Mouse (Mus musculus): ENCODE data around the gene Hoxa6.
A peak's percentile ranks its signal among the peaks of the same experiment; 100 is the strongest.

Hoxa6 gene

DNA sequence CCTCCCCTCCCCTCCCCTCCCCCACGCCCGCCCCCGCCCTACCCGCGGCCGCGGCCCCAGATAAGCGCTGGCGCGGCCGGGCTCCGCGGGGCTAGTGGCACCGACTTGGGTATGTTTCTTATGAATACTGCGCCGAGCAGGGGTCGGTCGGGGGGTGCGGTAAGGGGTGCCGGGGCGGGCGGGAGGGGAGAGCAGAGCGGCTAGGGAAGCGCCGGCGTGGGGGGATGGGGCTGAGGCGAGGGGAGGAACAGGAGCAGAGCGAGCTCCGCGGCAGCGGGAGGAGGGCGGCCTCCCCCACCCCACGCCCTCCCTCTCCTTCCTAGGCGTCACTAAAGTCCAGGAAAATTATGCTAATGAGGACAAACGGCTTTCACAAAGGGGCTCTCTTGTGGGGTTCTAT lies 32.7 kb downstream of the Hoxa6 start:
- peak; percentile 82 to 89 for DNase-seq

DNA sequence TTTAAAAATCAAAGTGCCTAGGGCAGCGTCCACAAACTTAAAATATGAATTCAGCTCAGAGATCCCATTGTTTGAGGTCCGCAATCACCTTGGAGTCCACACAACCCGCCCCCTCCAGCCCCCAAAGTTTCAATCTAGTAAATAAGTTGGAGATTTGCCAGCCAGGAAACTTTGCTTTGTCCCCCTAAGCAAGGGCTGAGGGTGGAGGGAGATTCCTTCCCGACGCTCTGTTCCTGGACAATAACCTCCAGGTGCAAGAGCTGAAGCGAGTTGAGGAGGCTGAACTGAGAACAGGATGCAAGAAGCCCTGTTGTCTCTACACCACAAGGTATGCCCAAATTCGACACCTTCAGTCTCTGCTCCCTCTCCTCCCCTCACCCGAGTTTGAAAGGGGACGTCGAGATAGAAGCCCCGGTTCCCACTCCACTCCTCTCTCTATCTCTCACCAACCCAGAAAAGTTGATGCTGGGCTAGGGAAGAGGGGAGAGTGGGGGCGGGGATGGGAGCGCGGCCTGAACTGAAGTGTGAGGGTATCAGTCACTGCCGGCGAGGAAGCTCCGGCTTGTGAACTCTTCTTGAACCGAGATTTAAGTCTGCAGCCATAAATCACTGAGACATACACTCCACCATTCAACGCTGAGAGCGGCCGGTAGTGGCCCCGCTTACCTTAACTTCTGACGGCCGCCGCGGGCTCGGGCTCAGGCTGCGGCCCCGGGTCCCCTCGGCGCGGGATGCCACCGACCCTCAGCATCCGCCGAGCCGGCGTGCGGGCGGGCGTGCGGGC lies 33.4 kb downstream of the Hoxa6 start:
- DNase-seq, result peak; percentile 83 to 89

DNA sequence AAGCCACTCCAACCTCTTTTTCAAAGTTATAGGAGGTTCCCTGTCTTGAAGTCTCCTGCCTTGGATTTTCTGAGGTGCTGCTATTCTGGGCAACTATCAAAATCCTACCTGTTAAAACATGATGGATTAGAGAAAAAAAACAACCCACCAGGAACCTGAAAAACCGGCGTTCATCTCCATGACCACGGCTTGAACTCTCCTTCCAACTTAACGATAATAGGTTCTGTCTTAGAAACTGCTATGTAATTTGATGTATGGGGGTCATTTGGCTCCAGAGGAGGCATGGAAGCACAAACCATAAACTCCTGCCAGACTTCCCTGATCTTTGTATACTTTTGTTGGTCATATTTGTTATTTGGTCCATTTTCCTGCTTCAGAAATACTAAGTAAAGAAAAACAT lies 34.9 kb downstream of the Hoxa6 start:
- peak in 1 of 2 experiments; percentile 18 for DNase-seq

DNA sequence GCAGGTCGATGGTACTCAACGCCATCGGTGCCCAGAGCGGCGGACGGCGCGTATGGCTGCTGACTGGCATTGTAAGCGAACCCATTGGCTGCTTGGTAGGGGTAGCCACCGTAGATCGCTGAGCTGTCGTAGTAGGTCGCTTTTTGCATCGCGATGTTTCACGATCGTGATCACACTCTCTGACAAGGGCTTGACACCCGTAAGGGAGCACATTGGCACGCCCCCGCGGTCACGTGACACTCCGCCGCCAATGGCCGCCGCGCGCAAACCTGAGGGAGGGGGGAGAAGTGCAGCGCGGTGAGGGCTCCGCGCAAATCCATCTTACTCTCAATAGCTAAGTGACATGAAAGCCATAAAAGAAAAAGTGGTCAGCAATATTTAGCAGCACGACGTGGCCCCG lies 36.0 kb downstream of the Hoxa6 start:
- peak; percentile 98 to 99 for DNase-seq

DNA sequence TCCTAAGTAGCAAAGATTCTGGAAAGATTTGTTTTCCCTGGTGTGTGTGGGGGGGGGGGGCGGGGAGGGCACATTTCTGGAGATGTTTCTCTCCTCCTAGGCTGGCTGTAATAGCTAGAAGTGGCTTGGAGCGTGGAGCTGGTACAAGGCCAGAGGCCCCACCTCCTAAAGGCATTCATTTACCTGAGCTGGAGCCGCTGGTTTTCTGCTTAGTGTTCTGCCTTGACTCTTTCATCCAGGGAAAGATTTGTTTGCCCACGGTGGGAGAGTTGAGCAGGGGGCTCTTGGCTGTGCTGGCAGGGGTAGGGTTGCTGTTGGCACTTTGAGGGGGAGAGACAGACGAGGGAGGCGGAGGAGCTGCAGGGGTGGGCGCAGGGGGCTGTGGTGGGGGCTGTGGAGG lies 36.6 kb downstream of the Hoxa6 start:
- DNase-seq, result peak; percentile 47 to 69

DNA sequence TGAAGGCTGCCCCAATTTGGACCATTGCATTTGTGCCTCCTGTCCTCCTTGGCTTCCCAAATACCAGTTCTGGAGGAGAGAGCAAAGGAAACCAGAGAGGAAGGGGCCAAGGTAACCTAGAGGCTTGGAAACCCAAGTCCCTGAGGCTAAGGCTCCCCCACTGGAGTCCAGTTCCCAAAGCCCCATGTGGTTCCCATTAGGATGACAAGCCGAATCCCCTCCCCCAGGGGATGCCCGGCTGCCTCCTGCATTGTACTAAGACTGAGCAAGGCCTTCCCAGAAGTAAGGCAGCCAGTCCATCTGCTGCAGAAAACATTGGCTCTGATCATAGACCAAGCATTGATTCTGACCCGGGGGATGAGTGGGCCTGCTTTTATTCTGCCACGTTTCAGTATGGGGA lies 37.2 kb downstream of the Hoxa6 start:
- DNase-seq, result peak; percentile 68 to 76

DNA sequence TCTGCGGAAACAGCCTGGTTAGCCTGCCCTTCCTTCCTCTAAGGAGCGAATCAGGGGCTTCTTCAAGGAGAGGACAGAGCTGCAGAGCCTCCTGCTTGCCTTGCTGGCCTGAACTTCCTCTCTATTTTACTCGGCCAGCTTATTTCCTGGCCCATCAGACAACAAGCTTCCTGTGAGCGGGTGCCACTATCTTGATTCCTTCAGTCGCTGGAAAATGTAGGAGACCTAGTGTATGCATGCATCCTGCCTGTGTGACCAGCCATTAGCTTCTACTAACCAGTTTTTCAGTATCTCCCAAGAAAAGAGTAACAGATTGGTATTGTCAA lies 37.7 kb downstream of the Hoxa6 start:
- DNase-seq, result no peak

DNA sequence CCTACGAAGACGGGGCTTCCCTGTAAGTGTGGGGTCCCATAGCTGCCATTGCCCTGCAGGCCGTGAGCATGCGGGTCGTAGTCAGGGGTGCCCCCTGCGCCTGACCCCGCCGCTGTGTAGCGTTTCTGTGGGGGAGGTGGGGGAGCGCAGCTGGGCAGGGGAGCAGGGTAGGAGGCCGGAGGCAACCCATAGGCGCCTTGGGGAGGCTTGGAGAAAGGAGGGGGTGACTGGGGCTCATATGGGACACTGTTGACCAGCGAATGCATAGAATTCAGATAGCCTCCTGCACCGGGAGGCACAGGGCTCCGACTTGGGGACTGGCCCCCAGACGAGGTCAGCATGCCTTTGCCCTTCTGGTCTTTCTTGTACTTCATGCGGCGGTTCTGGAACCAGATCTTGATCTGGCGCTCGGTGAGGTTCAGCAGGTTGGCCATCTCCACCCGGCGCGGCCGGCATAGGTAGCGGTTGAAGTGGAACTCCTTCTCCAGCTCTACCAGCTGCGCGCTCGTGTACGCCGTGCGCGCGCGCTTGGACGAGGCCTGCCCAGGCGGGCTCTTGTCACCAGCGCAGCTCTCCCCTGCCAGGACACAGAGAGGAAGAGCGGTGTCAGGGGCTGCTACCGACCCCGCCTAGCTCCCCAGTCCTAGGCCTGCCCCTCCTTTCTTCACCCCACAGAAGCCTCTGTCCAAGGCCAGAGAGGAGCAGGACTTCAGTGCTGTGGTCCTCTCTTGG lies 38.2 kb downstream of the Hoxa6 start:
- peak; percentile 68 to 80 for DNase-seq

DNA sequence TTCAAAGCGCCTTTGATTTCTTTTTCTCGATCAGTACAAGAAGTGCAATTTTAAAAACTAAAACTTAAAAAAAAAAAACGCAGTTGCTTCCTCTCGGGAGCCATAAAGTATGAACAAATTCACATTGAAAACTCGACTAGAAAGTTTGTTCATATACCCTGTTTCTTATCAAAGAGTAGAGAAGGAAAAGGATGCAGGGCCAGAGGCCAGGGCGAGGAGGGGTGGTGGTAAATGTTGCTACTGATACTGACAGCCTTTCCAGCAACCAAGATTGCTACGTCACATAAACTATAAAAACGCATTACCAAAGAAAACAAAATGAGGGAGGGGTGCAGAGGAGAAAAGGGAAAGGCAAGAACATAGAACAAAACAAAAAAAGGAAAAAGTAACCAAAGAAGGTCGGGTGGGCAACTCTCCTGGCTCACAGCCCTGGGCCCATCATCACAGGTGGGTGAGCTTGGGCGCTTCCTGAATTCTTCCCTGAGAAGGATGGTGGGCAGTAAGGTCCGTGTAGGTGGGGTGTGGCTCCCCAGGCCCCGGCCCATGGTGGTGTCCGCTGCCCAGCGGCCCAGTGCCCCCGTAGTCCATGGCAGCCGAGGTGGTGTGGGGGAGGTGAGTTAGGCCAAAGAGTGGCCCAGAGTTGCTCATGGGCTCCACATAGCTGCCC lies 38.9 kb downstream of the Hoxa6 start:
- DNase-seq, result peak; percentile 29 to 52

DNA sequence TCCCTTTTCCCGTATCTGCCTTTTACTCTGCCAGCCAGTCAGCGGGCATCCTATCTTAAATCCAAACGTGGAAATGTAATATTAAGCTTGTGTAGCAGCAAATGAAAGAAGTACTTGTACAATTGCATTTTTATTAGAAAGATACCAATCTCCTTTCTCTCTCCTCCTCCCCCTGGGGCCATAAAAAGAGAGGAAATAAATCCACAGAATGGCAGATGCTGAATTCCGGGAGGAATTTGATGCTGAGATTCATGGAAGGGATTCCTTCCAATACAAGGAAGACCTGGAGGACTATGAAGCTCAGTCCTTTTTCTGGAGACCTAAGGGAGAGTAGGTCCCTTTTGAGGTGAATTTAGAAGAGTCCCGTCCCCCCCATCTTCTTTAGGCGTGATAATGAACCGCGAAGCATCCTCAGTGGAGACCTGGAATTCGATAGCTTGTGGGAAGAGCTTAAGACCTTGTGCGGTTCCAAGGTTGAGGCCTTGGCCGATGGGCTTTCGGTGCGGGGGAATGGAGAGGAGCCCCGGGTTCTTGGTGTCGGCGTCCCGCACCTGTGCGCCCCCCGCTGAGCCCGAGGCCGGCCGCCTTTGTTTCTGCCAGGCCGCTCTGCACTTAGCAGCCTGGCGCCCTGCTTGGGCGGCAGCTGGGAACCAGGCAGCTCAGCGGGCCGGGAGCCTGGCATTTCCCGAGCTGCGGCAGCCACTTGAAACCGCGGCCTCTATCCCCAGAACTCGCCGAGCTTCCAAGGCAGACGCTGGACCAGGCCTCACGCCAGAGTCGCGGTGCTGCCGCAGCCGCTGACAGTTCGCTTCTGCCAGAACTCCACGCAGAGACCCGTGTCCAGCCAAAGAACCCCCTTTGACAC lies 40.1 kb downstream of the Hoxa6 start:
- DNase-seq, result peak; percentile 67 to 76

DNA sequence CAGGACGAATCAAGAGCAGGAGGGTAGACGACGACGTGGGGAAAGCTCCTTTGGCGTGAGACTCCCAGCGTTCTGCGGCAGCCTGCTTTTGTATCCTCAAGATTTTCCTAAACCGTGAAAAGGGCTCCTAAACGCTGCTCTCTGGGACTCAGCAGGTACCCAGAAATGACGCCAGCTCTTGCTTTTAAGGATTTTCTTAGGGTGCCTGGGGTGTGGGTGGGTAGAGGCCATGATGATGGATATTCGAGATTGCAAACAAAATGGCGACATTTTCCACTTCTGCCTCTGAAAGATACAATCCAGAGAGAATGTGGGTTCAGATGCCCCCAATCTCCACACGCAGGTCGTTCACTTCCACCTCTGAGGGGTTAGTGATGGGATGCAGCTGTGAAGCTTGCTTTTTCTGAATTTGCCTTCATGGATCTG lies 40.8 kb downstream of the Hoxa6 start:
- DNase-seq, result peak in 1 of 2 experiments; percentile 30

DNA sequence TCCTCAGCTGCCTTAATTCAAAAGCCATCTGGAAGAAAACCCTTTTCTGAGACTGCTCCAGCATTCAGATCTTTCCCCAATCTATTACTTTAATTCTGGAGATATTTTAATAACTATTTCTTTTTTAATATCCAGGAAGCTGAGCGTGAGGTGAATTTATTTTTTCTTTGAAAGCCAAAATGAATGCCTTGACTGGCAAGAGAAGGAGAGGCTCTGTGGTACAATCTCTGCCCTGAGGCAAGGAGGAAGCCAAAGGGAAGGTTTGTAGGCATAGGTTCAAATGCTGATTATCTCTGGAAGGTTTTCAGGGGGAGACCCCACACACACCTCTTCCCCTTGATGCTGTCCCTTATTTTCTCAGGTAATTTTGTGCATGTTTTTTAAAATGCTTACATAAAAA lies 41.3 kb downstream of the Hoxa6 start:
- no peak for DNase-seq

DNA sequence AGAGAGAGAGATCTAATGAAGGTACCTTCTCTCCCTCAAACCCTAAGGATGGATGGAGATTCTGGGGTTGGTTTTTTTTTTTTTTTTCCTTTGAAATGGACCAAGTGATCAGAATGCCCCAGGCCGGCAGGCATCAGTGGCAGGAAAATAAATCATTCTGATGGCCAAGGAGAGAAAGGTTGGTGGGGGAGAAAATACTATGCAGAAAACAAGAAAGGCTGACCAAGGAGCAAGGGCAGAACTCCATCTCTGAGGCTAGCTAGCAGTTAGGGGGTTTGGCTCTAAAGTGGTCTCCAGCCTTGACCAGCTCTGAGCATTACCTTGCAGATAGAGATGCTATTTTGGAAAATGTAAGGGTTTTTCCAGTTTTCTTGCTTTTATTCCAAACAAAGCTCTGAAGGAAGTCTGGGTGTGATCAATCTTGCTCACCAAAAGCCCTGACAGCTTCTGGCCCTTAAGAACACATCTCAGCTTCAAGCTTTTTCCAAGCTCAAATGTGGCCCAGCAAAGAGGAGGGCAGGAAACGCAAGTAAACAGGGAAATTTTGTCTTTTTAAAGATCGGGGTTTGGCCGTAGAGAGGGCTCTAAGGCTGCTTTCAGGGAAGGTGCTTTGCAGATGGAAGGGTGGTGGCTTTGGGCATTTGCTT lies 42.0 kb downstream of the Hoxa6 start:
- DNase-seq, result peak in 1 of 2 experiments; percentile 50

DNA sequence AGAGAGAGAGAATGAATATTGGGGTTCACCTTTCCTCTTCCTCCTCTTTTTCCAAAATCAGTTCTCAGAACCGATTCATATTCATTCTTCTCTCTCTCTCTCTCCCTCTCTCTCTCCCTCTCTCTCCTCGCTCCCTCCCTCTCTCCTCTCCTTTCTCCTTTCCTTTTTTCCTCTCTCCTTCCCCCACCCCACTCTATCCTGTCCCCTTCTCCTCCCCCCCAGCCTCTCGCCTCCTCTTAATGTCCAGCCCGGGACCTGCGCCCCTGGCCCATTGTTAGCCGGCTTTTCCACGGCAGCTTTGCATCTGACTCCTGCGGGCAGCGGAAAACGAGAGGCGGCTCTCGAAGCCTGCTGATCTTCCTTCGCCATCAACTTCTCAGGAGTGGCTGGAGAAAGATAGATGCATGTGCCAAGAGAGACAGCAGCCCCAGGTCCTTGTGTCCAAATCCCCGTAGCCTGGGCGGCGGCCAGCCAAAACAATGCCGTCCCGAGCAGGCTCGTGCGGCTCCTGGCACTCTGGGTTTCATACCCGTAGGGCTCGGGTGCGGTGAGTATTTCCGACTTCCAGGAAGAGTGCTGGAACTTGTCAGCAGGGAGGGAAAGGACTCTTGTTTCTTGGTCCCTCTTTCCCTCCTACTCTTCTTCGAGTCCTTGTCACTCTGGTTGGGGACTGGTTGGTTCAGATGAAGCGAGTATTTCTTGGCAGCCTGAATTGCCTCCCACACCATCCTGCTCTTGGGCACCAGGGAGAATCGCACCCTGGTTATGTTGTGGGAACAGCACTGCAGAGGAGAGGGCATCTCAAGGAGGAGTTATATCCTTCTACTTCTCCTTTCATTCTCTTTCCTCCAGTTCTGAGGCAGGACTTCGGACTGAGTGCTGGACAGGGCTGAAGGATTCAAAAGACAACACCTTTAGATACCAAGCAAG lies 42.8 kb downstream of the Hoxa6 start:
- peak; percentile 66 to 73 for DNase-seq

DNA sequence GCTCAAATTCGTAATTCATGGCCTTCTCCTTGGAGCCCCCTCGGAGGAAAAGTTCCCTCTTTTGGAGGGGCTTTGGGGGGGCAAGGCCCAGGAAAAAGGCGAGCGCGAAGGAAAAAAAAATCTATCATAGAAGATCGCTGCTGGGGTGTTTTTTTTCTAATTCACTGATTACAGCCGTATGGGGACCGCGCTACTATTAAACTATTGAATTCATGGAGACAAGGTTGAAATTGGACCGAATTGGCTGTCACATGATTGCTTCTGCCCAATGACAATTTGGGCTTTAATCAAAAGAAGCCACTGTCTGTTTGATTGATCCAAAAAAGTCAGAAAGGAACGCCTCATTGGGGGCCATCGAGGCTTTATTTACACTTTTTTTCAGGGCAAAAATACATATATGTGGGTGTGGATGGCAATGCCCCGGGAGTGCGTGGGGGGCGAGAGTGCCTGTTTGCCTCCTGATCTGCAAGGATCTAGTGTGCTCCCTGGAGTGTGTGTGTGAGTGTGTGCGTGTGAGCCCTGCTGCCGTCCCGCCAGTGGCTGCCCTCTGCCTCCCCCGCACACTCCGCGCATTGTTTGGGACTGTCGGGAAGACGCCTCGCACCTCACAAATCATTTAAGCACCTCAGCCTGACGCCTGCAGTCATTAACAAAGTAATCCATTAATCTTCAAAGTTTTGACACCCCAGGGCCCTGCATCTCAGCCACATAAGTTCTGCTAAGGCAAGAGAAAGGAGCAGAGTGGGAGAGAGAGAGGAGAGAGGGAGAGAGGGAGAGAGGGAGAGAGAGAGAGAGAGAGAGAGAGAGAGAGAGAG lies 43.7 kb downstream of the Hoxa6 start, which contains the start of gene Hoxa2:
Hoxa2 (minus strand) TSS at position 206 of the 815 bp plus-strand sequence.
- DNase-seq, result peak; percentile 76 to 84

DNA sequence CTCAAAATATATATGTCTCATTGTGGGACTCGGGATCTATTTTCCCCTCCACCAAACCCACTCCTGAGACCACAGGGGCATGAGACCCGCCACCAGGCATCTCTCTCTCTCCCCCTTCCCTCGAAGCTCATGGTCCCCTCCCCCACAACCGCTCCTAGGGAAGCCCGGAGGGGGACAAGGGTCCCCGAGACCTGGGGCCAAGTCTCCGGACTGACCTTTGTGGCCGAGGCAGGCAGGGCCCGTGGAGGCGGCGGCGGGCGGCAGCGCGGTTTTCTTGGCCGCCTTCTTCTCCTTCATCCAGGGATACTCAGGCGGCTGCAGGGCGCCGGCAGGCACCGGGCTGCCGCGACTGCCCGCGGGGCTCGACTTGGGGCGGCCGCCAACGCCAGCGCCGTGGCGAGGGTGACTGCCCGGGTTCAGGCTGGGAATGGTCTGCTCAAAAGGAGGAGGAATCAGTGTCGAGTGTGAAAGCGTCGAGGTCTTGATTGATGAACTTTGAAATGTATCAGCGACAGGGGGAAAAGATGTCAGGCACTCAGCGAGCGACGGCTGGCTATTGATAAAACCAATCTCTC lies 44.4 kb downstream of the Hoxa6 start:
- peak; percentile 61 to 71 for DNase-seq

DNA sequence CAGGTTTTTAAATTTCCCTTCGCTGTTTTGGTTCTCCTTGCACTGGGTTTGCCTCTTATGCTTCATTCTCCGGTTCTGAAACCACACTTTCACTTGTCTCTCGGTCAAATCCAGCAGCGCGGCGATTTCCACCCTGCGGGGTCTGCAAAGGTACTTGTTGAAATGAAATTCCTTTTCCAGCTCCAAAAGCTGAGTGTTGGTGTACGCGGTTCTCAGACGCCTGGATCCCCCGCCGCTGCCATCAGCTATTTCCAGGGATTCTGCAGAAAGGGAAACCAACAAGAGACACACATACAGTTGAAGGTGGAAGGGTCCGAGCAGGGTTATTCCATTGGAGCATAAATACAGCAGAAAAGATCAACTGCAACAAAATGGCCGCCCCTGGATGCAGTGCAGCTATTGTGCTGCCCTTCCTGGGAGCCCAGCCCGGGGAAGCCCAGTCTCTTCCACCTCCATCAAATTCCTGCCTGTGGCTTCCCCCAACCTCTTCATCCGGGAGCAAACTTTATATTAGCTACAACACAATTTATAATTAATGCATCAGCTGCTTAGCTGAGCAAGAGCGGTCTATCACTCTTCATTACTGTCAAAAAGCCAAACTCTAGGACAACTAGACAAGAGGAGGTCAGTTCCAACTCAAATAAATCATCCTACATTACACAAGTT lies 45.0 kb downstream of the Hoxa6 start:
- peak; percentile 61 to 71 for DNase-seq

DNA sequence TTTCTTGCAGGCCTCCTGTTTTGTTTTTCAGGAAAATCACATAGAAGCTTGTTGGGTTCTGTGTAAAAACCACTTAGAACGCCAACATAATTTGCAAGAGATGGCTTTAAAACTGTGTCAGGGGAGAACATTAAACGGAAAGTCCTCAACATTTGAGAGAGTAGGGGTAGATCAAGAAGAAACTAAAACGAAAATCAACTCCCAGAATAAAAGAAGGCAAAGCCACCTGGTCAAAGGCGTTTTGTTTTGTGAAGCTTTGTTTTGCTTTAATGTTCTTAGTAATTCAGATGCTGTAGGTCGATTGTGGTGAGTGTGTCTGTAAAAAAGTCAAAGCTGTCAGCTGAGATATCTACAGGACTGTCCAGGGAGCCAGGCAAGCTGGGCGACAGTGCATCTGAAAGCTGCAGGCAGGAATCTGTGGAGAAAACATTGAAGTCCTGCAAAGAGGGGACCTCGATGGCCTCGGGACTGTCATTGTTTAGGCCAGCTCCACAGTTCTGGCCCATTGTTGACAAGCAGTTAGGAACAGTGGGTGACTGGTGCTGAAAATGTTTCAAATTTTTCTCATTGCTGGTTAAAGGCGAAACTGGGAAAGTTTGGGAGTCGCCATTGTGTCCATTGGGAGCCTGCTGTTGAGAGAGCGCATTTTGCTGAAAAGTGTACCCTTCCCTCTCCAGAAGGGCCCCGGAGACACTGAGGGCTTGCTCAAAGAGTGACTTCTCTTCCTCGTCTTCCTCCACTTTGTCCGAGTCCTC lies 45.7 kb downstream of the Hoxa6 start:
- peak in 1 of 2 experiments; percentile 51 for DNase-seq

DNA sequence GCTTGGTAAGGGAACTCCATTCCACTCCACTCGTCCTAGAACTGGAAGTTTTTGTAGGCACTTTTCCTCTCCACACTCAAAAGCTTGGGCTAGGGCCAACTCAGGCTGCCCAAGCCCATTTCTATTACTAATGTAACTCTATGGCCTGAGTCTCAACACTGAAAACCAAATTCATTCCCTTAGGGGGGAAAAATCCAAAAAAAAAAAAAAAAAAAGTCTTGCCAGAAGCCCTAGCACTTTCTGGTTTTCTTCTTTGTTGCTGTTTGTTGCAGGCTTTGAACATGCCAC lies 46.5 kb downstream of the Hoxa6 start:
- peak in 1 of 2 experiments; percentile 29 for DNase-seq

All from kidney, postnatal 4 days (tissue).